Mouse (Mus musculus) A20 (cell line): Measurements from ENCODE around the gene Hist1h2af.

Experiments
- DNase-seq: peaks from one replicate; pipeline ENCODE4 v3.0.0-alpha.2; 2011; ENCODE audit warnings: low read depth, low spot score

Hist1h2af gene

GRCm38 (mm10) chr13:23533560-23534367 lies at the start of gene Hist1h2af:
Gene Hist1h2af, plus strand, starts transcription at chr13:23533906.
- DNase-seq: peak; percentile 94

GRCm38 (mm10) chr13:23485271-23485670 lies 48.4 kb upstream of the Hist1h2af start:
- no peak for DNase-seq

GRCm38 (mm10) chr13:23488400-23489322 lies 45.0 kb upstream of the Hist1h2af start, which contains the start of gene Btn2a2:
Gene Btn2a2, minus strand, starts transcription at chr13:23488857.
- DNase-seq: peak; percentile 84

- DNase-seq: no peak
These were observed 42.8 kb upstream of the Hist1h2af start for GRCm38 (mm10) chr13:23490863-23491262.

GRCm38 (mm10) chr13:23491263-23491662 lies 42.4 kb upstream of the Hist1h2af start:
- DNase-seq: no peak

- DNase-seq: no peak
These were observed 41.7 kb upstream of the Hist1h2af start for GRCm38 (mm10) chr13:23491990-23492389.

GRCm38 (mm10) chr13:23495526-23495925 lies 38.2 kb upstream of the Hist1h2af start:
- no peak for DNase-seq

GRCm38 (mm10) chr13:23497656-23498321 lies 35.9 kb upstream of the Hist1h2af start:
- DNase-seq: peak; percentile 65

- peak; percentile 35 for DNase-seq
These were observed 35.1 kb upstream of the Hist1h2af start for GRCm38 (mm10) chr13:23498653-23499052.

GRCm38 (mm10) chr13:23499943-23500342 lies 33.8 kb upstream of the Hist1h2af start:
- DNase-seq: peak; percentile 79

- DNase-seq: peak; percentile 87
These were observed 33.1 kb upstream of the Hist1h2af start for GRCm38 (mm10) chr13:23500424-23501200.

GRCm38 (mm10) chr13:23501511-23501910 lies 32.2 kb upstream of the Hist1h2af start:
- DNase-seq: peak; percentile 65

- peak; percentile 79 for DNase-seq
These were observed 31.6 kb upstream of the Hist1h2af start for GRCm38 (mm10) chr13:23502031-23502567.

GRCm38 (mm10) chr13:23502916-23503315 lies 30.8 kb upstream of the Hist1h2af start:
- DNase-seq: no peak

- peak; percentile 85 for DNase-seq
These were observed 29.9 kb upstream of the Hist1h2af start for GRCm38 (mm10) chr13:23503797-23504196.

- DNase-seq: peak; percentile 81
These were observed 27.9 kb upstream of the Hist1h2af start for GRCm38 (mm10) chr13:23505662-23506345.

- DNase-seq: peak; percentile 88
These were observed 27.4 kb upstream of the Hist1h2af start for GRCm38 (mm10) chr13:23506351-23506750.

GRCm38 (mm10) chr13:23506819-23507515 lies 26.7 kb upstream of the Hist1h2af start:
- peak; percentile 92 for DNase-seq

- DNase-seq: no peak
These were observed 23.6 kb upstream of the Hist1h2af start for GRCm38 (mm10) chr13:23510127-23510526.
